Mouse (Mus musculus): ENCODE measurements around the gene Iqcf3. TPM values are rescaled to one million over a fixed set of nuclear protein-coding genes. Genes with fewer than 3 reads are reported as not detected.

The Iqcf3 gene
- total RNA-seq, 1 experiment, result not detected

DNA sequence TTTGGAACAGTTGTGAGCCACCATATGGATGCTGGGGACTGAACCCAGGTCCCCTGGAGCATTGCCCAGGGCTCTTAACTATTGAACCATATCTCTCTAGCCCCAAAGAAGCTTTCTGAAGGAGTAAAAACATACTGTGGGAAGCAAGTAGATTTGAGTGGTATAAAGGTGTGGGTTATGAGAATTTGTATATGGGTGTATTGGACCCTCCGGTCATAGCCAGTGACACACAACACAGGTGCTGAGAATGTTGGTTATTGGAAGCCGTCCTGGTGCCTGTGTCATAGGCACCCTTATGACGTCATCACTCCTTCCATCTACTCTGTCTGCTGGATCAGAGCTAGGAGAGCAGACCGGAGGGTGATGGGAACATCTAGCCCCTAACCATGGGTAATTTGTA is 47.2 kb downstream of the Iqcf3 start, which contains the start of gene Iqcf5:
TSS of gene Iqcf5 (plus strand) at position 301 of the 400 bp plus-strand sequence.
- Histone ChIP-seq H3K27ac (ENCODE audit: insufficient read depth, low read depth, low read length, poor library complexity, severe bottlenecking) (no peak within 1 kb of the TSS), H3K36me3 (ENCODE audit: control insufficient read depth, insufficient read depth, low read length, poor library complexity, severe bottlenecking) (no peaks in the 10 kb centered on the region), H3K9ac (ENCODE audit: insufficient read depth, low read depth, low read length, poor library complexity, severe bottlenecking) (no peak within 1 kb of the TSS), H3K4me1 (ENCODE audit: control insufficient read depth in 2 of 2, insufficient read depth in 2 of 2, low read length in 2 of 2, poor library complexity in 1 of 2) (no peaks in the 10 kb centered on the region), H3K9me3 (ENCODE audit: control insufficient read depth, insufficient read depth, low read depth, low read length) (no peaks in the 10 kb centered on the region), H3K4me3 (ENCODE audit: insufficient read depth in 1 of 2, low read depth in 1 of 2, low read length in 2 of 2, poor library complexity in 1 of 2, severe bottlenecking in 1 of 2) (no peak within 1 kb of the TSS)
- TF ChIP-seq ZC3H11A (IDR thresholded peaks at IDR 0.05; ENCODE audit: borderline replicate concordance, low read depth, low read length) (no peak), CHD2 (IDR thresholded peaks at IDR 0.05; ENCODE audit: low read depth, low read length) (no peak)
- DNase-seq (ENCODE audit: low read depth, low spot score), result no peak
- in situ Hi-C loops (cut with MboI; ENCODE audit: low sequenced_read_pairs in 2 of 2, unreplicated experiment in 2 of 2), result no loop called here

DNA sequence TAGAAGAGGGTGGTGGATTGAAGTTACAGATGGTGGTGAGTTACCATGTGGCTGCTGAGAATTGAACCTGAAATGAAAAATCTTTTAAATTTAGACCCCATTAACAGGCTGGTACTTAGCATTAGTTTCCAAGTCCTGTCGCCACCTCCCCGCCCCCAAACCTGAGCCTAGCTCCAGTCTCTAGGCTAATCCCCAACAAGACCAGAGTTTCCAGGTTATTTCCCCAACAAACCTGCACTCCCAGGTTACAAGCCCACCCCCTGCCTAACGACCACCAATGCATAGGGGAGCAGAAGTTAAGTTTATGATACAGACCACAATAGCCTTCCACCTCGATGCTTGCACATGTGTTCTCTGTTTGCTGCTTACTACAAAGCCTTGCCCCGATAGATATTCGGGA is 47.9 kb downstream of the Iqcf3 start:
- TF ChIP-seq MAFK (IDR thresholded peaks at IDR 0.05; ENCODE audit: insufficient read depth, low read depth, low read length) (no peak), ZNF384 (IDR thresholded peaks at IDR 0.05; ENCODE audit: low read depth, low read length) (no peak), HCFC1 (IDR thresholded peaks at IDR 0.05; ENCODE audit: borderline replicate concordance, insufficient read depth, low read length) (no peak), ZC3H11A (IDR thresholded peaks at IDR 0.05; ENCODE audit: borderline replicate concordance, low read depth, low read length) (no peak), CHD2 (IDR thresholded peaks at IDR 0.05; ENCODE audit: low read depth, low read length) (no peak)
- H3K4me1 ChIP-seq (ENCODE audit: control insufficient read depth in 2 of 2, insufficient read depth in 2 of 2, low read length in 2 of 2, poor library complexity in 1 of 2), result no peaks in the 10 kb centered on the region
- no peak for DNase-seq (ENCODE audit: low read depth, low spot score)
- no peak overlapping the region for H3K9ac ChIP-seq (ENCODE audit: insufficient read depth, low read depth, low read length, poor library complexity, severe bottlenecking)
- no peak overlapping the region for H3K27ac ChIP-seq (ENCODE audit: insufficient read depth, low read depth, low read length, poor library complexity, severe bottlenecking)
- no peaks in the 10 kb centered on the region for H3K36me3 ChIP-seq (ENCODE audit: control insufficient read depth, insufficient read depth, low read length, poor library complexity, severe bottlenecking)
- no peak overlapping the region for H3K4me3 ChIP-seq (ENCODE audit: insufficient read depth in 1 of 2, low read depth in 1 of 2, low read length in 2 of 2, poor library complexity in 1 of 2, severe bottlenecking in 1 of 2)
- in situ Hi-C loops (cut with MboI; ENCODE audit: low sequenced_read_pairs in 2 of 2, unreplicated experiment in 2 of 2), result no loop called here
- H3K9me3 ChIP-seq (ENCODE audit: control insufficient read depth, insufficient read depth, low read depth, low read length), result no peaks in the 10 kb centered on the region

DNA sequence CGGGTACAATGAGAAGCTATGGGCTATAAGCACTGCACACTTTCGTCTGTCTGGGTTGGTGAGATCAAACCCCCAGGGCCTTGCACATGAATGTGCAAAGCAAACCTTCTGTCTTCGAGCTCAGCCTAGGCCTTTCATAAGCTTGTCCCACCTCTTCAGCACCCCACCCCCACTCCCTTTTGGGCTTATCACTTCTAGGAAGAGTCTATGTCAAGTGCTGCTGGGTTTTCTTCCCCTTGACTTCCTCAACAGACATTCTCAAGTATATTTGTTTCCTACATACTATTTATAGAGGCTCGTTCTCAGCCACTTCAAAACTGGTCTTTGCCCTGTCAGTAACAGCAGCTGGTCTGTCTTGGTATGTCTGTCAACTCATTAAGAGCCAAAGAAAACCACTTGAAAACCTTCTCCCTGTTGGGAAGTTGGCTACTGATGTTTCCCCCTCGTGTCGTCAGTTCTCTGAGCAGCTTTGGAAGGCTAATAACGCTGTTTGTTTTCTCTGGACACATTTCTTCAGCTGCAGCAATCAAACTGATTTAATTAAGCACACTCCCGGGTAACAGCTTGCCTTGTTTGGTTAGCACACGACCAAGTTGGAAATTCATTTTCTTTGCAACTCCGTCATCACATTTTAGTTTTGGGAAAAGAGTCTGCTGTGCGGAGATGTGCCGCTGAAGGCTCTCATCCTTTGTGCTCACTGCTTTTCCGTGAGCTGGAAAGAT is 48.5 kb downstream of the Iqcf3 start:
- no peak for DNase-seq (ENCODE audit: low read depth, low spot score)
- H3K9me3 ChIP-seq (ENCODE audit: control insufficient read depth, insufficient read depth, low read depth, low read length), result no peaks in the 10 kb centered on the region
- no peaks in the 10 kb centered on the region for H3K4me1 ChIP-seq (ENCODE audit: control insufficient read depth in 2 of 2, insufficient read depth in 2 of 2, low read length in 2 of 2, poor library complexity in 1 of 2)
- in situ Hi-C loops (cut with MboI; ENCODE audit: low sequenced_read_pairs in 2 of 2, unreplicated experiment in 2 of 2), result no loop called here
- H3K36me3 ChIP-seq (ENCODE audit: control insufficient read depth, insufficient read depth, low read length, poor library complexity, severe bottlenecking), result no peaks in the 10 kb centered on the region
- H3K4me3 ChIP-seq (ENCODE audit: insufficient read depth in 1 of 2, low read depth in 1 of 2, low read length in 2 of 2, poor library complexity in 1 of 2, severe bottlenecking in 1 of 2), result no peak overlapping the region
- H3K27ac ChIP-seq (ENCODE audit: insufficient read depth, low read depth, low read length, poor library complexity, severe bottlenecking), result no peak overlapping the region
- H3K9ac ChIP-seq (ENCODE audit: insufficient read depth, low read depth, low read length, poor library complexity, severe bottlenecking), result no peak overlapping the region
- no peak for TF ChIP-seq ZNF384 (IDR thresholded peaks at IDR 0.05; ENCODE audit: low read depth, low read length)
- no peak for TF ChIP-seq CHD2 (IDR thresholded peaks at IDR 0.05; ENCODE audit: low read depth, low read length)
- TF ChIP-seq MAFK (IDR thresholded peaks at IDR 0.05; ENCODE audit: insufficient read depth, low read depth, low read length), result no peak
- TF ChIP-seq HCFC1 (IDR thresholded peaks at IDR 0.05; ENCODE audit: borderline replicate concordance, insufficient read depth, low read length), result no peak
- TF ChIP-seq ZC3H11A (IDR thresholded peaks at IDR 0.05; ENCODE audit: borderline replicate concordance, low read depth, low read length), result no peak

DNA sequence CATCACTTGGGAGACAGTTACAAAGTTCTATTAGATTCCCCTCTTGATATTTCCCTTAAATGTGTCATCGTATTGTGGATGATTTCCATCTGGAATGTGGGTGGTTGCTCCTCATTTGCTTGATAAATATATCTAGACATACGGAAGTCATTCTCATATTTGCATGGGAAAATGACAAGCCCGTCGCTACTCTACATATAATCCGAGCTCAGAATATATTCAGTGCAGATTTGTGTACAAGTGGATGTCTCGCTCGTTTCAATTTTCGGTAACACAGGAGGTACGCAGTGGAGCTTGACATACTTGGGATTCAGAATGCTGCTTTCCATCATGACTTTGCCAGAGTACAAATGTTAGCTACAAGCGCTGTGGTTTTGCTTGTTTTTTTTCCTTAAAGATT is 52.1 kb downstream of the Iqcf3 start:
- H3K27ac ChIP-seq (ENCODE audit: insufficient read depth, low read depth, low read length, poor library complexity, severe bottlenecking), result no peak overlapping the region
- H3K36me3 ChIP-seq (ENCODE audit: control insufficient read depth, insufficient read depth, low read length, poor library complexity, severe bottlenecking), result no peaks in the 10 kb centered on the region
- no peaks in the 10 kb centered on the region for H3K4me1 ChIP-seq (ENCODE audit: control insufficient read depth in 2 of 2, insufficient read depth in 2 of 2, low read length in 2 of 2, poor library complexity in 1 of 2)
- TF ChIP-seq HCFC1 (IDR thresholded peaks at IDR 0.05; ENCODE audit: borderline replicate concordance, insufficient read depth, low read length) (no peak), MAFK (IDR thresholded peaks at IDR 0.05; ENCODE audit: insufficient read depth, low read depth, low read length) (no peak), CHD2 (IDR thresholded peaks at IDR 0.05; ENCODE audit: low read depth, low read length) (no peak), ZC3H11A (IDR thresholded peaks at IDR 0.05; ENCODE audit: borderline replicate concordance, low read depth, low read length) (no peak), ZNF384 (IDR thresholded peaks at IDR 0.05; ENCODE audit: low read depth, low read length) (no peak)
- no peak overlapping the region for H3K4me3 ChIP-seq (ENCODE audit: insufficient read depth in 1 of 2, low read depth in 1 of 2, low read length in 2 of 2, poor library complexity in 1 of 2, severe bottlenecking in 1 of 2)
- no peak for DNase-seq (ENCODE audit: low read depth, low spot score)
- H3K9ac ChIP-seq (ENCODE audit: insufficient read depth, low read depth, low read length, poor library complexity, severe bottlenecking), result no peak overlapping the region
- in situ Hi-C loops (cut with MboI; ENCODE audit: low sequenced_read_pairs in 2 of 2, unreplicated experiment in 2 of 2), result no loop called here
- H3K9me3 ChIP-seq (ENCODE audit: control insufficient read depth, insufficient read depth, low read depth, low read length), result no peaks in the 10 kb centered on the region
